Mouse (Mus musculus): ENCODE measurements at regions not wholly inside any gene's neighbourhood (a gene's known extent, or its start where the extent isn't known, plus 50 kb on each side); places are given as distances from the start of the nearest gene placed in this dataset.

DNA sequence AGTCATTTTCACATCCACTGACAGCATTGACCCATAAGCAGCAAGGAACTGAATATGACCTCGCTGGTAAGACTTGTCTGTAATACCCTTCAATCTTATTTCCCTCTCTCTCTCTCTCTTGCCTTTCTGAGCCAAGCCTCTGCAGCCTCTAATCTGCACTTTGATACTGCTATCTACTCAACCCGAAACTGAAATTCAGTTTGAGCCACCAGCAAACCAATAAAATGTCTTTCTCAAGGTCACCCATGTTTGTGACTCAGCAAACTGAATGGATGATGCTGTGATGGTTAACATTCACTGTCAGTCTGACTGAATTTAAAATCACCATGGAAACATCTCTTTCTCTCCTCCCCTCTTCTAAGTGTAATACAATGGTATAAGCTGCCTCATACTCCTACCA is 132.0 kb downstream of the Qdpr start:
- H3K9ac ChIP-seq (ENCODE audit: insufficient read depth, low read depth): no peak overlapping the region
- H3K79me2 ChIP-seq (replicated peaks; ENCODE audit: control insufficient read depth, extremely low read depth, insufficient read depth, poor library complexity, severe bottlenecking): no peaks in the 10 kb centered on the region
- dilution Hi-C loops (cut with MboI; ENCODE audit: extremely low pct_ligation_motif_present, extremely low pct_unique_long_range_greater_than_20kb, low sequenced_read_pairs) (no loop called here), in situ Hi-C loops (cut with MboI; ENCODE audit: low pct_ligation_motif_present, low pct_unique_long_range_greater_than_20kb, low sequenced_read_pairs) (no loop called here)
- H3K4me2 ChIP-seq (ENCODE audit: insufficient read depth, low read depth, poor library complexity, severe bottlenecking): no peak overlapping the region; the same call in 1 of the 2 replicates
- H3K9me3 ChIP-seq (replicated peaks; ENCODE audit: low read length): no peaks in the 10 kb centered on the region
- peaks cover 3 to 7% of the 10 kb centered on the region in 2 experiments; a peak in 3 of 4 replicates for H3K4me1 ChIP-seq (ENCODE audit: control insufficient read depth in 1 of 2, insufficient read depth in 2 of 2)
- TF ChIP-seq USF2 (conservative IDR thresholded peaks at IDR 0.05; ENCODE audit: low read depth, low read length): no peak
- peak; percentile 26; the same call in 1 of the 2 replicates for TF ChIP-seq MAFK (IDR thresholded peaks at IDR 0.05; ENCODE audit: insufficient replicate concordance, low read length)
- no peak for TF ChIP-seq PAX5 (IDR thresholded peaks at IDR 0.05; ENCODE audit: low read length)
- TF ChIP-seq CHD1 (IDR thresholded peaks at IDR 0.05; ENCODE audit: low read depth, low read length): no peak
- no peak for TF ChIP-seq USF1 (IDR thresholded peaks at IDR 0.05; ENCODE audit: low read depth, low read length)
- peak; percentile 45; the same call in 1 of the 2 replicates for TF ChIP-seq IRF4 (IDR thresholded peaks at IDR 0.05; ENCODE audit: low read depth, low read length)
- TF ChIP-seq MXI1 (IDR thresholded peaks at IDR 0.05; ENCODE audit: low read depth, low read length): no peak
- TF ChIP-seq ELF1 (IDR thresholded peaks at IDR 0.05; ENCODE audit: low read depth, low read length): no peak
- TF ChIP-seq SIN3A (IDR thresholded peaks at IDR 0.05; ENCODE audit: low read length): no peak
- TF ChIP-seq SMC3 (IDR thresholded peaks at IDR 0.05; ENCODE audit: low read depth, low read length): no peak
- TF ChIP-seq UBTF (IDR thresholded peaks at IDR 0.05; ENCODE audit: low read depth, low read length): no peak
- TF ChIP-seq NELFE (IDR thresholded peaks at IDR 0.05; ENCODE audit: low read depth, low read length): no peak
- peak; percentile 40 for DNase-seq (ENCODE audit: extremely low read depth)
- no peaks in the 10 kb centered on the region for H3K36me3 ChIP-seq (replicated peaks in 1 of 2; ENCODE audit: control insufficient read depth in 1 of 2, insufficient read depth in 1 of 2, low read length in 1 of 2)
- no peak overlapping the region for H3K27ac ChIP-seq (ENCODE audit: insufficient read depth, low read depth)
- no peak overlapping the region for H3K4me3 ChIP-seq (replicated peaks in 1 of 3; ENCODE audit: low read depth in 2 of 3, low read length in 2 of 3, poor library complexity in 1 of 3)
- H3K27me3 ChIP-seq (replicated peaks): no peaks in the 10 kb centered on the region

DNA sequence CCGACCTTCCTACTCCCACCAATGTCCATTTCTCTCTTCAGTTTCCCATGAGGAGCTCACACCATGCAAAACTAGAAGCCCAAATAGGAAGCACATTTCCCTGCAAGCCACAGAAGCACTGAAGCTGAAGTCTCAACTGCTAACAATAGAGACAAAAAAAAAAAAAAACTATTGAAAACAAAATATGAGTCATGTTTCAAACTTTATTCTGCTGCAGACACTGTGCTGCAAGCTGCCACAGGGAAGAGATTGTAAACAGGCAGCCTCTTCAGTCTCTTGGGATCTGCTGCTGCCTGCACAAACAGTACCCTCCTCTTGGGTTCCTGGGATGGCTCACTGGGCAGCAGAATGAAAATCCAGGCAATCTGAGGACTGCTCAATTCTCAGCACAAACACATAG is 148.9 kb downstream of the Qdpr start:
- H3K9ac ChIP-seq (ENCODE audit: insufficient read depth, low read depth): no peak overlapping the region
- H3K4me2 ChIP-seq (ENCODE audit: insufficient read depth, low read depth, poor library complexity, severe bottlenecking): no peak overlapping the region
- no peaks in the 10 kb centered on the region for H3K9me3 ChIP-seq (replicated peaks; ENCODE audit: low read length)
- H3K27me3 ChIP-seq (replicated peaks): no peaks in the 10 kb centered on the region
- no peak overlapping the region for H3K4me3 ChIP-seq (replicated peaks in 1 of 3; ENCODE audit: low read depth in 2 of 3, low read length in 2 of 3, poor library complexity in 1 of 3)
- in situ Hi-C loops (cut with MboI; ENCODE audit: low pct_ligation_motif_present, low pct_unique_long_range_greater_than_20kb, low sequenced_read_pairs): no loop called here
- no peaks in the 10 kb centered on the region for H3K79me2 ChIP-seq (replicated peaks; ENCODE audit: control insufficient read depth, extremely low read depth, insufficient read depth, poor library complexity, severe bottlenecking)
- H3K27ac ChIP-seq (ENCODE audit: insufficient read depth, low read depth): no peak overlapping the region
- dilution Hi-C loops (cut with MboI; ENCODE audit: extremely low pct_ligation_motif_present, extremely low pct_unique_long_range_greater_than_20kb, low sequenced_read_pairs): no loop called here
- peak; percentile 6 for DNase-seq (ENCODE audit: extremely low read depth)
- 0 out of 2 replicates have a peak, but pooled peaks have one; percentile 11 for TF ChIP-seq EP300 (IDR thresholded peaks at IDR 0.05; ENCODE audit: low read length)
- no peak for TF ChIP-seq PAX5 (IDR thresholded peaks at IDR 0.05; ENCODE audit: low read length)
- TF ChIP-seq BHLHE40 (IDR thresholded peaks at IDR 0.05; ENCODE audit: low read depth, low read length): no peak
- peak; percentile 66; the same call in 1 of the 2 replicates for TF ChIP-seq MEF2A (IDR thresholded peaks at IDR 0.05; ENCODE audit: borderline replicate concordance, low read depth, low read length)
- TF ChIP-seq ZNF384 (IDR thresholded peaks at IDR 0.05; ENCODE audit: low read depth, low read length): peak; percentile 90
- H3K4me1 ChIP-seq (ENCODE audit: control insufficient read depth in 1 of 2, insufficient read depth in 2 of 2): peaks cover 8 to 24% of the 10 kb centered on the region in 2 experiments
- H3K36me3 ChIP-seq (replicated peaks in 1 of 2; ENCODE audit: control insufficient read depth in 1 of 2, insufficient read depth in 1 of 2, low read length in 1 of 2): no peaks in the 10 kb centered on the region
